Mouse (Mus musculus) E14TG2a.4 (cell line): Measurements from ENCODE around the gene Wipf1.

ENCODE experiments used
- CTCF ChIP-seq: conservative IDR thresholded peaks from 2 replicates; pipeline ENCODE4 v1.5.1; 2014; ENCODE audit warnings: low read length
- NANOG ChIP-seq: IDR thresholded peaks from 2 replicates; pipeline ENCODE4 v1.6.1; 2014; ENCODE audit warnings: borderline replicate concordance, low read length, mixed read lengths

GRCm38 (mm10) chr2:73497572-73497971 lies 32.0 kb downstream of the Wipf1 start:
- TF ChIP-seq CTCF (no peak), NANOG (no peak)
